Mouse (Mus musculus) CD4-positive, CD25-positive, alpha-beta regulatory T cell, adult 2 months (primary cell): ENCODE results near the gene Tnfsf9.
A peak's percentile ranks its signal among the peaks of the same experiment; 100 is the strongest.

ENCODE experiments used
- DNase-seq: peaks from one replicate; pipeline ENCODE4 v3.0.0-alpha.2; 2012; ENCODE audit warnings: low read depth, low spot score

Tnfsf9 gene

DNA sequence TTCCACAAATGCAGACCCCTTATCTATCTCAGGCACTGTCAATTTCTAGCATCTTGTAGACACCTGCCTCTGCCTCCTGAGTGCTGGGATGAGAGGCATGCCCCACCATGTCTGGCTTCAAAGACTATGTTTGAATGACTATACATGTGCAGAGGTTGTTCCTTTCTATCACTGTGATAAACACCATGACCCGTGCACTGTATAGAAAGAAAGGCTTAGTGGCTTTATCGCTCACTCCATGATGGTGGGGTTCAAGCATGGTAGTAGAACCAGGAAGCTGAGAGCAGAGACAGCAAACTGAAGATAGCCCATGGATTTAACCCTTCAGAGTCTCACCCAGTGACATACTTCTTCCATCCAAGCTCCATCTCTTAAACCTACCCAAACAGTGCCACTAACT is 29.6 kb downstream of the Tnfsf9 start:
- no peak for DNase-seq

- DNase-seq = no peak
Observed at GRCm38 (mm10) chr17:57135635-57136034, 30.5 kb downstream of the Tnfsf9 start.

DNA sequence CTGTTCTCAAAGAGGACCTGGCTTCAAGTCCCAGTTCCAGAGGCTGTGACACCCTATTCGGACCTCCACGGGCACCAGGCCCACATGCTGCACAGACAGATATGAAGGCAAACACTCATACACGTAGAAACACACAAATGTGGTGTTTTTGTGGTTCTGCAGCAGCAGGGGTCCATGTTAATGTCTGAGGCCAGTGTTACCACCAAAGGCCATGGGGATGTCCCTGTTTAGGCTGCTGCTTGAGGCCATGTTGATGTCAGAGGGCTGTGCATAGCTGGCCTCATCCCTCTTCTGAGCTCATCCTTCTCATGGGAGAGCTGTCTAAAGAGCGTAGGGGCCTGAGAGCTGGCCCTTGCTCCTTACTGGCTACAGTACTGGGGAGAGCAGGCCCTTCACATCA is 33.6 kb downstream of the Tnfsf9 start:
- DNase-seq = no peak

GRCm38 (mm10) chr17:57139708-57140107 is 34.6 kb downstream of the Tnfsf9 start:
- no peak for DNase-seq

GRCm38 (mm10) chr17:57143704-57144103 is 38.6 kb downstream of the Tnfsf9 start:
- no peak for DNase-seq

DNA sequence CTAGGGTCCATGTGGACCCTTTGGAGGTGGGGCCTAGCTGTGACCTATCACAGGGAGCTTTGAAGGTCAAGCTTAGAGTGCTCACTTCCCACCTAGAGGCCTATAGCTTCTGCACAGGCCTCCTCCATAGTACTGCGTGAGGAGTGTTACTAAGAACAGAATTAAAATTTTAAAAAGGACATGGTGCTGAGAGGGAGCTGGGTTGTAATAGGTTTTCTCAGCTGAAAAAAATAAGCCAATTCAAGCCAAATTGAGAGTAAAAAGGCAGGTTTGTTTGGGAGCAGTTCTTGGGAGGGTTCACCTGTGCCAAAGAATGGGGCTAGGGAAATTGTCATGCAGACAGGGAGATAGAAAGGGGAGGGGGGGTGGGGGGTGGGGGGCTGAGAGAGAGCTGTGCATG is 40.0 kb downstream of the Tnfsf9 start:
- no peak for DNase-seq

GRCm38 (mm10) chr17:57148343-57148742 is 43.2 kb downstream of the Tnfsf9 start:
- no peak for DNase-seq

DNA sequence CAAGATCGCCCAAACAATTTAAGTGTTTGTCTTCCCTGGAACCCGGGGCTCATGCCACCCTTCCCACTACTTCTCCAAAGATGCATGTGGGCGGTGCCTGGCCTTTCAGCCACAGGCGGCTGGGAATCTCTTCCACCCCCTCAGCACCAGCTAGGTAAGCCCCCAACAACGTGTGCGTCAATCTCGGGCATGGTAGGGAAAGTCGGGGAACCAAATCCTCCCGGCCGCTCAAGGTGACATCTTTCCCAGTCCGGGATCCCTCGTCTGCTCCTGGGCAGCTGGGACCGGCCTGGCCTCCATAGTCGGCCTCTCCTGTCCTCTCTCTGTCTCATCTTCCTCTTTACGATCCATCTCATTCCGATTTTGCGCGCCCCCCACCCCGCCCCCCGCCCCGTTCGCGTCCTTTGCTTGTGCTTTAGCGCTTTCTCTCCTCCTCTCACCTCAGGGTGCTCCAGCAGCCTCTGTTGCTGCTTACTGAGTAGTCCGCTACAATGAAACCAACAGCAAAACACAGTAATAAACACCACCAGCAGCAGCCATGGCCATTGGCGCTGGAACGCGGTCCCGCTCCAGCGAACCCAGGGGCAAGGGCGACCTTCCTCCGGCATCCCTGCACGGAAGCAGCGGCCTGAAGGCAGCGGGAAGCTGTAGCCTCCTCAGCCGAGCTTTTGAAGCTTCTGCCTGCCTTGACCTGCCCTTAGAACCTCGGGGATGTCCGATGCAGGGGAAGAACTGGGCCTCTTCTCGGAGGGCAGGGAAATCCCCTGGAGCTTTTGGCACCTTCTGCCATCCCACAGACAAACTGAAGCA is 44.1 kb downstream of the Tnfsf9 start, which contains the start of gene Cd70:
Gene Cd70, minus strand, starts transcription at position 784 of the 810 bp plus-strand sequence.
- peak; percentile 19 for DNase-seq

DNA sequence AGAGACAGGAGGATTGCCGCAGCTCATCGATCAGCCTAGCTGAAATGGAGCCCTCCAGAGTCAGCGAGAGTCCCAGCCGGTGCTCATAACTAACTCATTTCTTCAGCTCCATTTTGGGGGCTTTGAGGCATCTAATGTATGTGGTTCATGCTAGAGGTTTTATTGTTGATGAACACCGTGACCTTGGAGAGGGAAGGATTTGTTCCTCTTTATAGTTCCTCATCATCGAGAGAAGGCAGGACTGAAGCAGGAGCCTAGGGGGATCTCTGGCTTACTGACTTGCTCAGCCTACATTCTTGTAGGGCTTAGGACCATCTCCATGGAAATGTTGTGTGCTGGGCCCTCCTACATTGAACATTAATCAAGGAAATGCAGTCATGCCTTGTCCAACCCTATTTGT is 47.9 kb downstream of the Tnfsf9 start:
- DNase-seq = no peak

GRCm38 (mm10) chr17:57153787-57154186 is 48.7 kb downstream of the Tnfsf9 start:
- DNase-seq = no peak
